Mouse (Mus musculus): ENCODE results near the gene Hmg20a. TPM values are rescaled to one million over a fixed set of nuclear protein-coding genes. Genes with fewer than 3 reads are reported as not detected.

Hmg20a gene
- polyA plus RNA-seq, 1 experiment = 11.0 TPM

GRCm38 (mm10) chr9:56496567-56496966 lies 78.2 kb downstream of the Hmg20a start:
- no peak overlapping the region for H3K27ac ChIP-seq (ENCODE audit: insufficient read depth, low read depth, low read length)
- WGBS = 91% methylated on average over 5 of the region's 5 CpGs

GRCm38 (mm10) chr9:56497181-56497864 lies 78.9 kb downstream of the Hmg20a start:
- peaks cover 4% of the 10 kb centered on the region; the same call in 1 of the 2 replicates for H3K4me1 ChIP-seq (ENCODE audit: control insufficient read depth, insufficient read depth, insufficient read length, low read length)
- 47% methylated on average over 5 of the region's 5 CpGs for WGBS
- peaks cover 12% of the 10 kb centered on the region for H3K36me3 ChIP-seq (ENCODE audit: control insufficient read depth, insufficient read depth, low read length)
- no peak overlapping the region for H3K27ac ChIP-seq (ENCODE audit: insufficient read depth, low read depth, low read length)
- H3K4me3 ChIP-seq (ENCODE audit: low read depth, low read length) = no peak overlapping the region
- no peaks in the 10 kb centered on the region for H3K27me3 ChIP-seq (ENCODE audit: control insufficient read depth, insufficient read depth, low read length)
- TF ChIP-seq POLR2A (IDR thresholded peaks at IDR 0.05; ENCODE audit: low read depth, low read length) = no peak
- no peak for TF ChIP-seq CTCF (IDR thresholded peaks at IDR 0.05; ENCODE audit: extremely low read depth, insufficient read length, insufficient replicate concordance, low read depth, low read length)

More at GRCm38 (mm10) chr9:56496567-56496966, 78.2 kb downstream of the Hmg20a start:
- peaks cover 13% of the 10 kb centered on the region for H3K36me3 ChIP-seq (ENCODE audit: control insufficient read depth, insufficient read depth, low read length)
- no peak overlapping the region for H3K4me3 ChIP-seq (ENCODE audit: low read depth, low read length)
- H3K27me3 ChIP-seq (ENCODE audit: control insufficient read depth, insufficient read depth, low read length) = no peaks in the 10 kb centered on the region
- peaks cover under 1% of the 10 kb centered on the region; the same call in 1 of the 2 replicates for H3K4me1 ChIP-seq (ENCODE audit: control insufficient read depth, insufficient read depth, insufficient read length, low read length)
- TF ChIP-seq POLR2A (IDR thresholded peaks at IDR 0.05; ENCODE audit: low read depth, low read length) (no peak), CTCF (IDR thresholded peaks at IDR 0.05; ENCODE audit: extremely low read depth, insufficient read length, insufficient replicate concordance, low read depth, low read length) (no peak)

- 84% methylated on average over 8 of the region's 8 CpGs for WGBS
- H3K36me3 ChIP-seq (ENCODE audit: control insufficient read depth, insufficient read depth, low read length) = peaks cover 8% of the 10 kb centered on the region
- TF ChIP-seq CTCF (IDR thresholded peaks at IDR 0.05; ENCODE audit: extremely low read depth, insufficient read length, insufficient replicate concordance, low read depth, low read length) = no peak
- TF ChIP-seq POLR2A (IDR thresholded peaks at IDR 0.05; ENCODE audit: low read depth, low read length) = no peak
- H3K27ac ChIP-seq (ENCODE audit: insufficient read depth, low read depth, low read length) = no peak overlapping the region
- peaks cover 4% of the 10 kb centered on the region; the same call in 1 of the 2 replicates for H3K4me1 ChIP-seq (ENCODE audit: control insufficient read depth, insufficient read depth, insufficient read length, low read length)
- H3K4me3 ChIP-seq (ENCODE audit: low read depth, low read length) = no peak overlapping the region
- no peaks in the 10 kb centered on the region for H3K27me3 ChIP-seq (ENCODE audit: control insufficient read depth, insufficient read depth, low read length)
Measured at GRCm38 (mm10) chr9:56499324-56500067, 81.1 kb downstream of the Hmg20a start.

GRCm38 (mm10) chr9:56500893-56501590 lies 82.6 kb downstream of the Hmg20a start:
- H3K36me3 ChIP-seq (ENCODE audit: control insufficient read depth, insufficient read depth, low read length) = no peaks in the 10 kb centered on the region
- no peak for TF ChIP-seq CTCF (IDR thresholded peaks at IDR 0.05; ENCODE audit: extremely low read depth, insufficient read length, insufficient replicate concordance, low read depth, low read length)
- TF ChIP-seq POLR2A (IDR thresholded peaks at IDR 0.05; ENCODE audit: low read depth, low read length) = no peak
- H3K27me3 ChIP-seq (ENCODE audit: control insufficient read depth, insufficient read depth, low read length) = no peaks in the 10 kb centered on the region
- 71% methylated on average over 8 of the region's 8 CpGs for WGBS
- no peak overlapping the region for H3K4me3 ChIP-seq (ENCODE audit: low read depth, low read length)
- H3K4me1 ChIP-seq (ENCODE audit: control insufficient read depth, insufficient read depth, insufficient read length, low read length) = peaks cover 6% of the 10 kb centered on the region; the same call in 1 of the 2 replicates
- no peak overlapping the region for H3K27ac ChIP-seq (ENCODE audit: insufficient read depth, low read depth, low read length)

GRCm38 (mm10) chr9:56501721-56502542 lies 83.5 kb downstream of the Hmg20a start:
- Histone ChIP-seq H3K4me1 (ENCODE audit: control insufficient read depth, insufficient read depth, insufficient read length, low read length) (peaks cover 6% of the 10 kb centered on the region; the same call in 1 of the 2 replicates), H3K27ac (ENCODE audit: insufficient read depth, low read depth, low read length) (no peak overlapping the region), H3K4me3 (ENCODE audit: low read depth, low read length) (no peak overlapping the region), H3K36me3 (ENCODE audit: control insufficient read depth, insufficient read depth, low read length) (no peaks in the 10 kb centered on the region), H3K27me3 (ENCODE audit: control insufficient read depth, insufficient read depth, low read length) (no peaks in the 10 kb centered on the region)
- 60% methylated on average over 10 of the region's 10 CpGs for WGBS
- TF ChIP-seq POLR2A (IDR thresholded peaks at IDR 0.05; ENCODE audit: low read depth, low read length) = no peak
- TF ChIP-seq CTCF (IDR thresholded peaks at IDR 0.05; ENCODE audit: extremely low read depth, insufficient read length, insufficient replicate concordance, low read depth, low read length) = no peak

GRCm38 (mm10) chr9:56502543-56502971 lies 84.1 kb downstream of the Hmg20a start:
- Histone ChIP-seq H3K36me3 (ENCODE audit: control insufficient read depth, insufficient read depth, low read length) (no peaks in the 10 kb centered on the region), H3K4me1 (ENCODE audit: control insufficient read depth, insufficient read depth, insufficient read length, low read length) (peaks cover 6% of the 10 kb centered on the region; the same call in 1 of the 2 replicates), H3K4me3 (ENCODE audit: low read depth, low read length) (no peak overlapping the region), H3K27ac (ENCODE audit: insufficient read depth, low read depth, low read length) (no peak overlapping the region), H3K27me3 (ENCODE audit: control insufficient read depth, insufficient read depth, low read length) (no peaks in the 10 kb centered on the region)
- TF ChIP-seq POLR2A (IDR thresholded peaks at IDR 0.05; ENCODE audit: low read depth, low read length) (no peak), CTCF (IDR thresholded peaks at IDR 0.05; ENCODE audit: extremely low read depth, insufficient read length, insufficient replicate concordance, low read depth, low read length) (no peak)
- 67% methylated on average over 8 of the region's 8 CpGs for WGBS

All from small intestine, adult 2 months (tissue).